Mouse (Mus musculus) fibroblast of lung, adult 2 months (primary cell): ENCODE measurements at regions not wholly inside any gene's neighbourhood (a gene's known extent, or its start where the extent isn't known, plus 50 kb on each side); places are given as distances from the start of the nearest gene placed in this dataset.

Experiments
- DNase-seq: peaks from one replicate; pipeline ENCODE4 v3.0.0-alpha.2; 2011; ENCODE audit warnings: low read depth

- no peak for DNase-seq
Measured at GRCm38 (mm10) chr14:33864796-33865195, 58.6 kb upstream of the Gdf10 start.

- DNase-seq, result no peak
Measured at GRCm38 (mm10) chr14:33865746-33866145, 57.6 kb upstream of the Gdf10 start.

GRCm38 (mm10) chr14:33867674-33868073 lies 55.7 kb upstream of the Gdf10 start:
- DNase-seq, result no peak
